Mouse (Mus musculus): ENCODE measurements around the gene Cnksr3.
A peak's percentile ranks its signal among the peaks of the same experiment; 100 is the strongest.

The Cnksr3 gene

GRCm38 (mm10) chr10:7211696-7212482 lies at the start of gene Cnksr3:
Gene Cnksr3, minus strand, starts transcription at chr10:7212237.
- DNase-seq (ENCODE audit: low spot score in 2 of 2), result peak; percentile 78 to 88

GRCm38 (mm10) chr10:7260166-7261108 lies 48.4 kb upstream of the Cnksr3 start:
- no peak for DNase-seq (ENCODE audit: low spot score in 2 of 2)

GRCm38 (mm10) chr10:7258607-7259006 lies 46.6 kb upstream of the Cnksr3 start:
- DNase-seq (ENCODE audit: low spot score in 2 of 2), result no peak

- no peak for DNase-seq (ENCODE audit: low spot score in 2 of 2)
These were observed 38.4 kb upstream of the Cnksr3 start for GRCm38 (mm10) chr10:7250455-7250854.

- DNase-seq (ENCODE audit: low spot score in 2 of 2), result no peak
These were observed 22.6 kb upstream of the Cnksr3 start for GRCm38 (mm10) chr10:7234601-7235000.

GRCm38 (mm10) chr10:7217551-7218127 lies 5.6 kb upstream of the Cnksr3 start:
- DNase-seq (ENCODE audit: low spot score in 2 of 2), result no peak

GRCm38 (mm10) chr10:7214718-7215117 lies 2.7 kb upstream of the Cnksr3 start:
- no peak for DNase-seq (ENCODE audit: low spot score in 2 of 2)

GRCm38 (mm10) chr10:7213066-7213630 lies 1.1 kb upstream of the Cnksr3 start:
- DNase-seq (ENCODE audit: low spot score in 2 of 2), result no peak

GRCm38 (mm10) chr10:7212537-7212936 lies 500 bp upstream of the Cnksr3 start:
- DNase-seq (ENCODE audit: low spot score in 2 of 2), result no peak

GRCm38 (mm10) chr10:7210991-7211695 lies 894 bp downstream of the Cnksr3 start:
- peak; percentile 42 to 58 for DNase-seq (ENCODE audit: low spot score in 2 of 2)

- DNase-seq (ENCODE audit: low spot score in 2 of 2), result no peak
These were observed 2.2 kb downstream of the Cnksr3 start for GRCm38 (mm10) chr10:7209691-7210455.

- DNase-seq (ENCODE audit: low spot score in 2 of 2), result no peak
These were observed 3.1 kb downstream of the Cnksr3 start for GRCm38 (mm10) chr10:7208859-7209441.

GRCm38 (mm10) chr10:7207301-7207700 lies 4.7 kb downstream of the Cnksr3 start:
- DNase-seq (ENCODE audit: low spot score in 2 of 2), result no peak

GRCm38 (mm10) chr10:7206571-7206970 lies 5.5 kb downstream of the Cnksr3 start:
- no peak for DNase-seq (ENCODE audit: low spot score in 2 of 2)

- DNase-seq (ENCODE audit: low spot score in 2 of 2), result no peak
These were observed 6.5 kb downstream of the Cnksr3 start for GRCm38 (mm10) chr10:7205576-7205975.

- DNase-seq (ENCODE audit: low spot score in 2 of 2), result no peak
These were observed 7.1 kb downstream of the Cnksr3 start for GRCm38 (mm10) chr10:7204953-7205352.

GRCm38 (mm10) chr10:7202576-7202975 lies 9.5 kb downstream of the Cnksr3 start:
- no peak for DNase-seq (ENCODE audit: low spot score in 2 of 2)

- DNase-seq (ENCODE audit: low spot score in 2 of 2), result no peak
These were observed 11.4 kb downstream of the Cnksr3 start for GRCm38 (mm10) chr10:7200665-7201064.

- DNase-seq (ENCODE audit: low spot score in 2 of 2), result no peak
These were observed 13.8 kb downstream of the Cnksr3 start for GRCm38 (mm10) chr10:7198201-7198600.

GRCm38 (mm10) chr10:7197733-7198132 lies 14.3 kb downstream of the Cnksr3 start:
- no peak for DNase-seq (ENCODE audit: low spot score in 2 of 2)
